Mouse (Mus musculus): ENCODE results near the gene Usp1.
"Not testable (repeated sequence)": the region's sequence is repeated elsewhere in the genome, so short reads cannot be mapped to it uniquely, and the experiment has no call there.

Gene Usp1

DNA sequence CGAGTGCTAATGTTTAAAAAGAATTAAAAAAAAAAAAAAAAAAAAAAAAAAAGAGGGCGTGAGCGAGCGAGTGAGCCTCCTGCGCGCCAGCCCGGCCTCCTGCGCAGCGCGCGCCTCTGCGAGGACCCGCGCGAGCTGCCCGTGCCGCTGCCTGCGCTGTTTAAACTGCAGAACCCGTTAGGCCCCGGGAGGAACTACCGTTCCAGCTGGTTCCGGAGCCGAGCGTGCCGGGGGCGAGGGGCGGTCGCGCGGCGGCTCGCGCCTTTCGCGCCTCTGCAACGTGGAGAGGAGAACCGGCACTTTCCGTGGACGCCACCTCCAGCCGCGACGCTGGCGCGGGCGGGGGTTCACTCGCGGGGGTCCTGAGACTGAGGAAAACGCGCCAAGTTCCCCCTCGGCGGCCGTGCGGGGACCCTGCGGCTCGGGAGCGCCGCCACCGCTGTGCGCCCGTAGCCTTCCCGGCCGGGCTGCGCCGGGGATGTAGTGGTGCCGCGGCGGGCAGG is at the start of gene Usp1:
Gene Usp1 (plus strand): TSS at position 243 of the 503 bp plus-strand sequence.
- no peak for DNase-seq

GRCm38 (mm10) chr4:98882706-98883105 is 40.9 kb upstream of the Usp1 start:
- DNase-seq, result no peak

GRCm38 (mm10) chr4:98886377-98886776 is 37.2 kb upstream of the Usp1 start:
- DNase-seq, result no peak

GRCm38 (mm10) chr4:98887148-98887547 is 36.5 kb upstream of the Usp1 start:
- peak; percentile 13 for DNase-seq

- no peak for DNase-seq
Observed at GRCm38 (mm10) chr4:98910246-98910645, 13.4 kb upstream of the Usp1 start.

DNA sequence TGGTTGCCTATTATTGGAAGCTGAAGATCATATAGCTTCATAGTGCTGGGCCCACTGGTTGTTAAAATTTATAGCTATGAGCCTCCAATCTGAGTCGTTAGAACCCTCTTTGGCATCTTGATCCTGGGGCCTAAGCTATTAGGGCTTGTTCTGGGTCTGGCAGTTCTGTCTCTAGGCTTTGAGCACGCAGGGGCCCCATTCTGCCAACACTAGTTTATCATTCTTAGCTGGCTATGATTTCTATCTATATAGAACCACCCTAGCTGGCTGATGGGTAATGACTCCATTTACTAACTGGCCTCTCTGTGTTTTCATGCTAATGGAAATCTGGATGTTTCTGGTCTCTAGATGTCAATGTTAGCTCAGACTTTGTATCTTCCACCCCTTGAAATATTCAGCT is 5.9 kb upstream of the Usp1 start:
- no peak for DNase-seq

- DNase-seq, result no peak
Observed at GRCm38 (mm10) chr4:98918204-98918603, 5.4 kb upstream of the Usp1 start.

DNA sequence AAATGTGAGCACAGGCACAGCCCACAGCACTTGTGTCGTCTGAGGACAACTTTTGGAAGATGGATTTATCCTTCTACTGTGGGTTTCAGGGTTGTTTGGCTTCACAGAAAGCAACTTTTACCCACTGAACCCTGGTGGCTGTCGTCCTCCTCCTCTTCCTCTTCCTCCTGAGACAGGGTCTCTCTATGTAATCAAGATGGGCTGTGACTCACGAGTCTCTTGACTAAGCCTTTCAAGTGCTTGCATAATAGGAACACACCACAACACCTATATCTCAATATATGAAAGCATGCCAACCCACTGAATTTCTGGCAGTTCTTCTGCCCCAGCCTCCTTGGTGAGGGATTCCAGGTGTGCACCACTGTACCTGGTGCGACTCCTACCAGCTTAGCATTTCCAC is 2.7 kb upstream of the Usp1 start:
- no peak for DNase-seq

DNA sequence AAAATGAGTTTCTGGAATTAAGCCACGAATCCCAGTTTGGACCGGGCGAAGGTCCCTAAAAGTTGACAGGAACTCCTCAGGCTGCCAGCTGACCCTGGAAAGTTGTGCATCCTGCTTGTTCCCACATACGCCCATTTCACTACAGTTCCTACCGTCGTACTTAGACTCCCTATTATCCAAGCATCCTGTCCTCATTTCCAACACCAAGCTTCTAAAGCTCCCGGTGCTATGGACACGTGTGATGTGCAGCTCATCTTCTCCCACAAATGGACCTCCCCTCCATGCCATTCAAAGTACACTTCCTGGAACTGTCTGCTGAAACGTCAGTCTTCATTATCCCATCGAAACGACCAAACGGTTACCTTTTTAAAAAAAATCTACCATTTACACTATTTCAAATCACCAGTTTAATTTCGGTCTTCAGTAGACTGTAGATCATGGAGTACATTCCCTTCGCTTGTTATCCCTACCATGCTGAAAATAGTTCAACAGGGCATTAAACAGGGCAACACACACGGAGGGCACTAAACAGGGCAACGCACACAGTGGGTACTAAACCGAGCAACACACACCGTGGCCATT is 1.5 kb upstream of the Usp1 start:
- DNase-seq, result no peak

GRCm38 (mm10) chr4:98922643-98923567 is 705 bp upstream of the Usp1 start:
- DNase-seq, result peak; percentile 97

GRCm38 (mm10) chr4:98924071-98924905 is 678 bp downstream of the Usp1 start:
- DNase-seq, result peak; percentile 51

DNA sequence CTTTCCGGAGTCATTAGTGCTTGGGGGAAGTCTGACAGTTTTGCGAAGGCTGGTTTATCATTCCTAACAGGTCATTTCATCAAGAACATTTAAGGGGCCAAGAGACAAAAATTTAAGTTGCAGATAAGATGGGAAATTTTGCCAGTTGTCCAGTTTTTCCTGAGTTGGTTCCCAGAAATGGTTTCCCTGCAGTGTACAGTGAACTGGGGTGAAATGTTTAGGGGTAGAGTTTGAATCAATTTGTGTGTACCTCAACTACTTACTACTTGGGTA is 1.2 kb downstream of the Usp1 start:
- no peak for DNase-seq

- DNase-seq, result no peak
Observed at GRCm38 (mm10) chr4:98925250-98925781, 1.7 kb downstream of the Usp1 start.

- no peak for DNase-seq
Observed at GRCm38 (mm10) chr4:98936036-98936435, 12.4 kb downstream of the Usp1 start.

GRCm38 (mm10) chr4:98938210-98938609 is 14.6 kb downstream of the Usp1 start:
- DNase-seq, result not testable (repeated sequence)

DNA sequence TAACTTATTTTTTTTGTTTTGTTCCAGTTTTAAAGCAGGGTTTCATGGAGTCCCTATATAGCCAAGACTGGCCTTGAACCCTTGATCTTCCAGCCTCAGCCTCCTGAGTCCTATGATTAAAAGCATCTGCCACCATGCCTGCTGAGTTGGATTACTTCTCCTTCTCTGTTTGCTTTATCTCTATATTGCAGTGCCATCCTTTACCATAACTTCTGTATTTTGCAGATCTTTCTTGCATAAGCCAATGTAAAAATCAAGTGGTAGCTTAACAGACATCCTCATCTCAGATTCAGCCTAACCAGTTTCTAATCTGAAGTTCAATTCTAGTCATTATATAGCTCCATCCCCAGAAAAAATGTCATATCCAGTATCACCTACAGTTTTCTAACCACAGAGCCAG is 27.0 kb downstream of the Usp1 start:
- no peak for DNase-seq

- DNase-seq, result no peak
Observed at GRCm38 (mm10) chr4:98955986-98956385, 32.4 kb downstream of the Usp1 start.

- DNase-seq, result no peak
Observed at GRCm38 (mm10) chr4:98960243-98960642, 36.6 kb downstream of the Usp1 start.

- DNase-seq, result no peak
Observed at GRCm38 (mm10) chr4:98969946-98970345, 46.3 kb downstream of the Usp1 start.

DNA sequence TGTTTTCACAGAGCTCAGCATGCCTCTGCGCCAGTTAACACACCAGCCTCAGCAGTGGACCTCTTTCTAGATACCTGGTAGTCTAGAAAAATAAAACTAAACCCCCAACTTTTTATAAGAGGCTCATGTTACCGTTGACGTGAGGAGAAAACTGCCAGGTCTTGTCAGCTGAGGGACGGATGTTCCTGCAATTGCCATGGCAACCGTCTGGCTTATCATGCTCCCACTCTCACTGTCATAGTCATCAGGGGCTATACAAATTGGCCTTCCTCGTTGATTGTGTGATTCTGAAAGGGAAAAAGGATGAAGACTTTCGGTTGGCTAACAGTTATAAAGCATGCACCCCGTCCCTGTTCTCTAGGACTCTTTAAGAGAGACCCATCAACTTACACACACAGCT is 52.1 kb downstream of the Usp1 start:
- DNase-seq, result no peak

- not testable (repeated sequence) for DNase-seq
Observed at GRCm38 (mm10) chr4:98978288-98978687, 54.7 kb downstream of the Usp1 start.

DNA sequence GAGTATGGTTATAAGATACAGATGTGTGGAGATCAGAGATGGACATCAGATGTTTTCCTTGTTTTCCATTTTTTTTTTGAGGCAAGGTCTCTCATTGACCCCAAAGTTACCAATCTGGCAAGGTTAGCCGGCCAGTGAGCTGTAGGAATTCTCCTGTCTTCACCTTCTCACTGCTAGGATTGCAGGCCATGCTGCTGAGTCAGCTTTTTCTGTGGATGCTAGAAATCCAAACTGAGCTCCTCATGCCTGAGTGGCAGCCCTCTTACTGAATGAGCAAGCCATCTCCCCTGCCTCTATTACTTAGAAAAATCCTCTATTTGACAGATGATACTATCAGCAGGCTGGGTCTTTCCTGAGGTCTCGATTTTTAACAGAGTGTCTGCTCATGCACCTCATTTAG is 55.1 kb downstream of the Usp1 start:
- no peak for DNase-seq

GRCm38 (mm10) chr4:98979976-98980375 is 56.4 kb downstream of the Usp1 start:
- DNase-seq, result not testable (repeated sequence)
